Mouse (Mus musculus): ENCODE measurements around the gene Ppp1r3a. TPM values are rescaled to one million over a fixed set of nuclear protein-coding genes. Genes with fewer than 3 reads are reported as not detected.

Ppp1r3a gene
- polyA plus RNA-seq (2015; fragmentation: Nextera tagmentation; extraction: Ambion mirVana), result 0.05 and 0.13 TPM in 2 replicates

DNA sequence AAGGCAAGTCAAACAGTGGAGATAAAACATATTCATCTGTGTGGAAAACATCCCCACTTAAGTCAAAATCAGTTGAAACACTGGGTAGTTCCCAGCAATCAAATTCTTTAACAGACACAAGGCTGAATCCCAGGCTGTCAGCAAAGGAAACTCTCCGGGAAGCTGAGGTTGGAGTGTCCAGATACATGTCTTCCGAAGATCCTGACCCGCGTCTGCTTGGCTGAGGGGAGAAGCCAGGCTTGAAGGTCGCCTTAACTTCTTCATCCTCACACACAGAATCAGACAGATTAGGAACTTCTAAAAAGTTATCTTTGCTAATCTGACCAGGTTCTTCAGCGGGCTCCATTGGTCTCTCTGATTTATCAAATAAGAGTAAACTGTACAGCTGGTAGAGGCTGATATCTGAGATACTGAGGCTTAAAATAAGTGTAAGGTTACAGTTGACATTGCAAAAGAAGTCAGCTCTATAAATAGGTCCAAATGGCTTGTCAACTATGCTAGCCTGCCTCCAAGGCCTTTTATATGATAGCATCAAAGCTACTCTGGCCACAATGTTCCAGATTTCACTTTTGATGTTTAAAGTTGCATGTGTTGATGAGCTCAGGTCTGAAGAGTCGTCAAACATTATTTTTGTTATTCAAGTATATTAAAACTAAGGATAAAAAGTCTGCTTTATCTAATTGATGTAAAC lies at the start of gene Ppp1r3a:
Ppp1r3a (minus strand) TSS at position 374 of the 691 bp plus-strand sequence.
- H3K4me1 ChIP-seq (ENCODE audit: control insufficient read depth, low read depth, low read length), result no peaks in the 10 kb centered on the region
- 63% methylated on average over 7 of the region's 7 CpGs for WGBS (ENCODE audit: insufficient replicate concordance)
- no peaks in the 10 kb centered on the region for H3K36me3 ChIP-seq (ENCODE audit: control insufficient read depth, insufficient read depth)
- H3K9me3 ChIP-seq (replicated peaks; ENCODE audit: control insufficient read depth, low read length), result no peaks in the 10 kb centered on the region
- H3K27ac ChIP-seq (ENCODE audit: low read length), result no peak within 1 kb of the TSS
- ATAC-seq (ENCODE audit: low read depth), result no peak
- no peak within 1 kb of the TSS for H3K4me3 ChIP-seq (ENCODE audit: low read depth, low read length)
- no peaks in the 10 kb centered on the region for H3K27me3 ChIP-seq (ENCODE audit: control insufficient read depth, insufficient read depth, low read depth, low read length)
- H3K4me2 ChIP-seq (ENCODE audit: low read depth, low read length), result no peak within 1 kb of the TSS
- no peak within 1 kb of the TSS for H3K9ac ChIP-seq (ENCODE audit: low read depth, low read length)

GRCm38 (mm10) chr6:14787157-14787938 lies 32.3 kb upstream of the Ppp1r3a start:
- no peak for ATAC-seq (ENCODE audit: low read depth)
- Histone ChIP-seq H3K4me2 (ENCODE audit: low read depth, low read length) (no peak overlapping the region), H3K9me3 (replicated peaks; ENCODE audit: control insufficient read depth, low read length) (no peaks in the 10 kb centered on the region), H3K36me3 (ENCODE audit: control insufficient read depth, insufficient read depth) (no peaks in the 10 kb centered on the region), H3K4me1 (ENCODE audit: control insufficient read depth, low read depth, low read length) (no peaks in the 10 kb centered on the region), H3K4me3 (ENCODE audit: low read depth, low read length) (no peak overlapping the region), H3K27me3 (ENCODE audit: control insufficient read depth, insufficient read depth, low read depth, low read length) (no peaks in the 10 kb centered on the region), H3K9ac (ENCODE audit: low read depth, low read length) (no peak overlapping the region), H3K27ac (ENCODE audit: low read length) (no peak overlapping the region)
- WGBS (ENCODE audit: insufficient replicate concordance), result 86% methylated on average over 1 of the region's 1 CpGs

GRCm38 (mm10) chr6:14777920-14778319 lies 22.8 kb upstream of the Ppp1r3a start:
- no peak for ATAC-seq (ENCODE audit: low read depth)
- no peaks in the 10 kb centered on the region for H3K27me3 ChIP-seq (ENCODE audit: control insufficient read depth, insufficient read depth, low read depth, low read length)
- H3K4me1 ChIP-seq (ENCODE audit: control insufficient read depth, low read depth, low read length), result no peaks in the 10 kb centered on the region
- WGBS (ENCODE audit: insufficient replicate concordance), result 62% methylated on average over 4 of the region's 4 CpGs
- no peaks in the 10 kb centered on the region for H3K9me3 ChIP-seq (replicated peaks; ENCODE audit: control insufficient read depth, low read length)
- no peak overlapping the region for H3K9ac ChIP-seq (ENCODE audit: low read depth, low read length)
- H3K27ac ChIP-seq (ENCODE audit: low read length), result no peak overlapping the region
- H3K4me3 ChIP-seq (ENCODE audit: low read depth, low read length), result no peak overlapping the region
- H3K36me3 ChIP-seq (ENCODE audit: control insufficient read depth, insufficient read depth), result no peaks in the 10 kb centered on the region
- no peak overlapping the region for H3K4me2 ChIP-seq (ENCODE audit: low read depth, low read length)

GRCm38 (mm10) chr6:14771717-14772116 lies 16.6 kb upstream of the Ppp1r3a start:
- WGBS (ENCODE audit: insufficient replicate concordance), result 44% methylated on average over 2 of the region's 2 CpGs
- Histone ChIP-seq H3K9ac (ENCODE audit: low read depth, low read length) (no peak overlapping the region), H3K4me3 (ENCODE audit: low read depth, low read length) (no peak overlapping the region), H3K4me1 (ENCODE audit: control insufficient read depth, low read depth, low read length) (no peaks in the 10 kb centered on the region), H3K4me2 (ENCODE audit: low read depth, low read length) (no peak overlapping the region), H3K27me3 (ENCODE audit: control insufficient read depth, insufficient read depth, low read depth, low read length) (no peaks in the 10 kb centered on the region), H3K9me3 (replicated peaks; ENCODE audit: control insufficient read depth, low read length) (no peaks in the 10 kb centered on the region), H3K27ac (ENCODE audit: low read length) (no peak overlapping the region), H3K36me3 (ENCODE audit: control insufficient read depth, insufficient read depth) (no peaks in the 10 kb centered on the region)
- no peak for ATAC-seq (ENCODE audit: low read depth)

DNA sequence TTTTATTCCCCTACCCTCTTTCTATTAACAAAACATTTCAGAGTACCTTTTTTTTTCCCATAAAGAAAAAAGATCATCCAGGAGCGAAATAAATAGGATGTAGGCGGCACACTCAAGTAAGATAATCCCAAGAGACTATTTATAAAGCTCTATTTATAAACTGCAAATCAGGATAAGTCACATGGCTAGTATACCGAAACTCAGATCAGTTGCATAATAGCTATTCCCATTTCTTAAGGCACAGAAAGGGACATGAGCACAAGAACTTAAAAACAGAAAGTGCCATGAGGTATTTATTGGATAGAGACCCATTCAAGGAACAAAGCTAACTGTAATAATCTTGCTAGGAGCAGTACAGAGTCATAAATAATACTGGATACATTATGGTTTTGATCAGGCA lies 2.4 kb upstream of the Ppp1r3a start:
- Histone ChIP-seq H3K9ac (ENCODE audit: low read depth, low read length) (no peak overlapping the region), H3K4me1 (ENCODE audit: control insufficient read depth, low read depth, low read length) (no peaks in the 10 kb centered on the region), H3K4me2 (ENCODE audit: low read depth, low read length) (no peak overlapping the region), H3K27me3 (ENCODE audit: control insufficient read depth, insufficient read depth, low read depth, low read length) (no peaks in the 10 kb centered on the region), H3K9me3 (replicated peaks; ENCODE audit: control insufficient read depth, low read length) (no peaks in the 10 kb centered on the region), H3K36me3 (ENCODE audit: control insufficient read depth, insufficient read depth) (no peaks in the 10 kb centered on the region), H3K27ac (ENCODE audit: low read length) (no peak overlapping the region), H3K4me3 (ENCODE audit: low read depth, low read length) (no peak overlapping the region)
- 41% methylated on average over 3 of the region's 3 CpGs for WGBS (ENCODE audit: insufficient replicate concordance)
- ATAC-seq (ENCODE audit: low read depth), result no peak

- WGBS (ENCODE audit: insufficient replicate concordance), result 54% methylated on average over 4 of the region's 4 CpGs
- Histone ChIP-seq H3K27ac (ENCODE audit: low read length) (no peak overlapping the region), H3K9me3 (replicated peaks; ENCODE audit: control insufficient read depth, low read length) (no peaks in the 10 kb centered on the region), H3K4me2 (ENCODE audit: low read depth, low read length) (no peak overlapping the region), H3K4me1 (ENCODE audit: control insufficient read depth, low read depth, low read length) (no peaks in the 10 kb centered on the region), H3K36me3 (ENCODE audit: control insufficient read depth, insufficient read depth) (no peaks in the 10 kb centered on the region), H3K4me3 (ENCODE audit: low read depth, low read length) (no peak overlapping the region), H3K9ac (ENCODE audit: low read depth, low read length) (no peak overlapping the region), H3K27me3 (ENCODE audit: control insufficient read depth, insufficient read depth, low read depth, low read length) (no peaks in the 10 kb centered on the region)
- ATAC-seq (ENCODE audit: low read depth), result no peak
Observed at GRCm38 (mm10) chr6:14753512-14753911, 1.6 kb downstream of the Ppp1r3a start.

GRCm38 (mm10) chr6:14752211-14752610 lies 2.9 kb downstream of the Ppp1r3a start:
- H3K27ac ChIP-seq (ENCODE audit: low read length), result no peak overlapping the region
- H3K9me3 ChIP-seq (replicated peaks; ENCODE audit: control insufficient read depth, low read length), result no peaks in the 10 kb centered on the region
- no peak overlapping the region for H3K9ac ChIP-seq (ENCODE audit: low read depth, low read length)
- no peak overlapping the region for H3K4me3 ChIP-seq (ENCODE audit: low read depth, low read length)
- 15% methylated on average over 1 of the region's 1 CpGs for WGBS (ENCODE audit: insufficient replicate concordance)
- no peak overlapping the region for H3K4me2 ChIP-seq (ENCODE audit: low read depth, low read length)
- no peaks in the 10 kb centered on the region for H3K36me3 ChIP-seq (ENCODE audit: control insufficient read depth, insufficient read depth)
- H3K27me3 ChIP-seq (ENCODE audit: control insufficient read depth, insufficient read depth, low read depth, low read length), result no peaks in the 10 kb centered on the region
- ATAC-seq (ENCODE audit: low read depth), result no peak
- no peaks in the 10 kb centered on the region for H3K4me1 ChIP-seq (ENCODE audit: control insufficient read depth, low read depth, low read length)

GRCm38 (mm10) chr6:14747000-14747399 lies 8.1 kb downstream of the Ppp1r3a start:
- H3K27me3 ChIP-seq (ENCODE audit: control insufficient read depth, insufficient read depth, low read depth, low read length), result no peaks in the 10 kb centered on the region
- WGBS (ENCODE audit: insufficient replicate concordance), result 62% methylated on average over 2 of the region's 2 CpGs
- H3K4me1 ChIP-seq (ENCODE audit: control insufficient read depth, low read depth, low read length), result no peaks in the 10 kb centered on the region
- H3K9me3 ChIP-seq (replicated peaks; ENCODE audit: control insufficient read depth, low read length), result no peaks in the 10 kb centered on the region
- no peak for ATAC-seq (ENCODE audit: low read depth)
- no peak overlapping the region for H3K27ac ChIP-seq (ENCODE audit: low read length)
- no peak overlapping the region for H3K4me3 ChIP-seq (ENCODE audit: low read depth, low read length)
- H3K9ac ChIP-seq (ENCODE audit: low read depth, low read length), result no peak overlapping the region
- no peaks in the 10 kb centered on the region for H3K36me3 ChIP-seq (ENCODE audit: control insufficient read depth, insufficient read depth)
- no peak overlapping the region for H3K4me2 ChIP-seq (ENCODE audit: low read depth, low read length)

- Histone ChIP-seq H3K4me2 (ENCODE audit: low read depth, low read length) (no peak overlapping the region), H3K36me3 (ENCODE audit: control insufficient read depth, insufficient read depth) (no peaks in the 10 kb centered on the region), H3K27me3 (ENCODE audit: control insufficient read depth, insufficient read depth, low read depth, low read length) (no peaks in the 10 kb centered on the region), H3K9ac (ENCODE audit: low read depth, low read length) (no peak overlapping the region), H3K9me3 (replicated peaks; ENCODE audit: control insufficient read depth, low read length) (no peaks in the 10 kb centered on the region), H3K4me1 (ENCODE audit: control insufficient read depth, low read depth, low read length) (no peaks in the 10 kb centered on the region), H3K4me3 (ENCODE audit: low read depth, low read length) (no peak overlapping the region), H3K27ac (ENCODE audit: low read length) (no peak overlapping the region)
- 60% methylated on average over 2 of the region's 2 CpGs for WGBS (ENCODE audit: insufficient replicate concordance)
- ATAC-seq (ENCODE audit: low read depth), result no peak
Observed at GRCm38 (mm10) chr6:14736017-14736416, 19.1 kb downstream of the Ppp1r3a start.

Measured in liver, embryonic 16.5 days (tissue).